ENCODE assay signal across 16 mouse cellular contexts in the genomic region with DNA sequence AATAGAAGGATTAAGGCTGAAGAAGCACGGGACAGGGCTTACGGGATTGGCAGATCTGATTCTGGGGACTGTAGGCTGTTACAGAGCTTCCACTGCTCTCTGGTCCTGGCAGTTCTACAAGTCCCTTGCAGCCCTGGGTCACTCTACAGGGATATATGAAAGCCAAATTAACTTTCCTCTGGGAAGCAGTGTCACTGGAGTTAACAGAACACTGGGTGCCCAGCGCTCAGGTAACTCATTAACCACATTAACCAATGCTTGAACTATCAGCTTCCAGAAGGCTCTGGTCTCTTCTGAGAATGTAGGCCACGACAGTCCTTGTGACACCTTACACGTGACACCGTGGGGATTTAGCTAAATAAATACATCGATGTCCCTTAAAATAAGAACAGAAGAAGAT. TPM values are rescaled to one million over a fixed set of nuclear protein-coding genes. Genes with fewer than 3 reads are reported as not detected.
A peak's percentile ranks its signal among the peaks of the same experiment; 100 is the strongest.
DNase-seq lines count a peak whose midpoint lies in the region; ATAC-seq and TF ChIP-seq lines count a peak whose summit lies in the region.
"Had no signal": no experiment of that assay in that cellular context is flagged by ENCODE, and none has a peak within 500 bp of the region (broad histone marks: within the 10 kb centered on the region; RNA-seq: fewer than 3 reads in every experiment).

No protein-coding gene starts in this region.

- H3K4me3 ChIP-seq in heart, embryonic 12.5 days, result no peak overlapping the region
- H3K4me3 ChIP-seq in small intestine, adult 2 months (ENCODE audit: low read depth, low read length), result no peak overlapping the region
- H3K4me3 ChIP-seq: gastrocnemius, adult 2 months; hindbrain, embryonic 10.5 days; limb, embryonic 10.5 days had no signal

- no peak overlapping the region for H3K4me2 ChIP-seq in heart, embryonic 12.5 days
- H3K4me2 ChIP-seq: heart, embryonic 11.5 days had no signal

- no peaks in the 10 kb centered on the region for H3K9me3 ChIP-seq in heart, embryonic 12.5 days (replicated peaks)
- H3K9me3 ChIP-seq: hindbrain, embryonic 10.5 days; limb, embryonic 10.5 days had no signal

- no peak for TF ChIP-seq CTCF in small intestine, adult 2 months (IDR thresholded peaks at IDR 0.05; ENCODE audit: extremely low read depth, insufficient read length, insufficient replicate concordance, low read depth, low read length)

- WGBS in heart, embryonic 12.5 days, result 82% methylated on average over 7 of the region's 7 CpGs
- 29% methylated on average over 7 of the region's 7 CpGs for WGBS in large intestine, adult 2 months
- 26% methylated on average over 7 of the region's 7 CpGs for WGBS in small intestine, adult 2 months

- DNase-seq in heart, adult 11 months, result peak; percentile 55
- peak; percentile 94 for DNase-seq in kidney, adult 9 months
- peak; percentile 58 for DNase-seq in large intestine, adult 2 months (ENCODE audit: low read depth, low spot score)
- DNase-seq in thymus, postnatal 25 days, result no peak
- DNase-seq in urinary bladder, postnatal 25 days (ENCODE audit: low spot score), result no peak
- DNase-seq: cerebellum, adult 18-20 months; gastrocnemius, adult 2 months; midbrain, embryonic 14.5 days; right cerebral cortex, postnatal 25 days; thymus, postnatal 36 days had no signal

- no peak overlapping the region for H3K9ac ChIP-seq in heart, embryonic 12.5 days

- no peak for ATAC-seq in heart, embryonic 12.5 days (ENCODE audit: insufficient number of reproducible peaks, low FRiP score)
- ATAC-seq in CD4-positive, CD25-positive, alpha-beta regulatory T cell, adult 4 months, result no peak

- no peak for TF ChIP-seq POLR2A in small intestine, adult 2 months (IDR thresholded peaks at IDR 0.05; ENCODE audit: low read depth, low read length)

- no peak overlapping the region for H3K27ac ChIP-seq in heart, embryonic 12.5 days (ENCODE audit: poor library complexity, severe bottlenecking)
- peak overlapping the region; percentile 98 for H3K27ac ChIP-seq in small intestine, adult 2 months (ENCODE audit: insufficient read depth, low read depth, low read length)
- H3K27ac ChIP-seq: gastrocnemius, adult 2 months; limb, embryonic 10.5 days had no signal

- H3K27me3 ChIP-seq in heart, embryonic 12.5 days (replicated peaks), result no peaks in the 10 kb centered on the region
- no peaks in the 10 kb centered on the region for H3K27me3 ChIP-seq in small intestine, adult 2 months (ENCODE audit: control insufficient read depth, insufficient read depth, low read length)

- peaks cover 24% of the 10 kb centered on the region; the same call in 1 of the 2 replicates for H3K4me1 ChIP-seq in heart, embryonic 12.5 days (replicated peaks)
- H3K4me1 ChIP-seq in small intestine, adult 2 months (ENCODE audit: control insufficient read depth, insufficient read depth, insufficient read length, low read length), result peaks cover 17% of the 10 kb centered on the region; the same call in 1 of the 2 replicates
- H3K4me1 ChIP-seq: hindbrain, embryonic 10.5 days; limb, embryonic 10.5 days had no signal

- H3K36me3 ChIP-seq in heart, embryonic 12.5 days, result no peaks in the 10 kb centered on the region
- H3K36me3 ChIP-seq in small intestine, adult 2 months (ENCODE audit: control insufficient read depth, insufficient read depth, low read length), result no peaks in the 10 kb centered on the region
- H3K36me3 ChIP-seq: hindbrain, embryonic 10.5 days; limb, embryonic 10.5 days had no signal

RNA-seq across cellular contexts. Expression of gene Arhgap5, which starts 57.3 kb away (rescaled TPM):
- 46.0 and 50.5 TPM in 2 replicates for polyA plus RNA-seq in heart, embryonic 12.5 days (2016; fragmentation: Nextera tagmentation; extraction: Ambion mirVana)
- polyA plus RNA-seq in large intestine, adult 2 months (2012; rRNA removed), result 5.3 and 9.0 TPM in 2 replicates
- polyA plus RNA-seq in small intestine, adult 2 months (2012; rRNA removed), result 0.23 and 1.2 TPM in 2 replicates
- 10 to 100 TPM; 21.9 to 25.3 TPM for polyA plus RNA-seq in CD4-positive, CD25-positive, alpha-beta regulatory T cell, adult 4 months (2017; shearing (Covaris generic))

Comparison
In these comparisons a context has a peak if more than half of its experiments do, and no peak if none do; other contexts are left out.
1. DNase-seq: peak in heart, adult 11 months (single experiment), kidney, adult 9 months (single experiment) and large intestine, adult 2 months (single experiment); none in thymus, postnatal 25 days (single experiment) and urinary bladder, postnatal 25 days (single experiment).